Mouse (Mus musculus) cerebellum, adult 2 months (tissue): ENCODE measurements around the gene Fam222b. TPM values are rescaled to one million over a fixed set of nuclear protein-coding genes. Genes with fewer than 3 reads are reported as not detected.
A peak's percentile ranks its signal among the peaks of the same experiment; 100 is the strongest.

Source experiments
- DNase-seq, 2 experiments: peaks; one replicate each; pipeline ENCODE4 v3.0.0; 2021
- H3K27ac ChIP-seq: fragments of 200-500 bp; 2 replicates; pipeline ENCODE4 v1.5.1; 2012; ENCODE audit warnings: low read length, control low read depth, inconsistent platforms; ENCODE audit not compliant: insufficient read depth
- H3K27me3 ChIP-seq: fragments of 200-500 bp; 2 replicates; pipeline ENCODE4 v1.6.1; 2012; ENCODE audit warnings: inconsistent platforms, mild to moderate bottlenecking, low read length, moderate library complexity; ENCODE audit not compliant: control insufficient read depth, insufficient read depth
- H3K4me1 ChIP-seq: fragments of 200-500 bp; 2 replicates; pipeline ENCODE4 v1.6.1; 2011; ENCODE audit warnings: low read length; ENCODE audit not compliant: control insufficient read depth, insufficient read depth
- H3K4me3 ChIP-seq: fragments of 200-500 bp; replicated peaks from 2 replicates; pipeline ENCODE3; 2011; ENCODE audit warnings: mild to moderate bottlenecking, low read depth, low read length, control low read depth; ENCODE audit not compliant: insufficient read depth
- CTCF ChIP-seq: fragments of 200-500 bp; IDR thresholded peaks from 2 replicates; pipeline ENCODE4 v1.5.1; 2011; ENCODE audit warnings: low read depth, mild to moderate bottlenecking, control low read depth, low read length, moderate library complexity, borderline replicate concordance; ENCODE audit not compliant: insufficient read depth
- POLR2A ChIP-seq: fragments of 200-500 bp; IDR thresholded peaks from 2 replicates; pipeline ENCODE4 v1.6.1; 2011; ENCODE audit warnings: low read length, control low read depth, borderline replicate concordance; ENCODE audit not compliant: insufficient read depth
- WGBS: fragments of 180-500 bp; shearing (Covaris S2); methylation state at CpG from one replicate; pipeline ENCODE4 v1.1.7; 2018; 5-methylcytosine and 5-hydroxymethylcytosine counted together
- polyA plus RNA-seq: library from polyadenylated mRNA; depleted of rRNA; stranded (reverse); fragments of >200 nt; gene quantifications from 2 replicates; pipeline ENCODE4 v1.2.3, GENCODE M21; 2012

Fam222b gene
- polyA plus RNA-seq, 1 experiment: 23.5 TPM

GRCm38 (mm10) chr11:78159096-78159495 lies 64.6 kb downstream of the Fam222b start:
- peak; percentile 79 to 84 for DNase-seq
- TF ChIP-seq CTCF (peak; percentile 98), POLR2A (no peak)
- no peaks in the 10 kb centered on the region; the same call in 1 of the 2 replicates for H3K4me1 ChIP-seq
- no peak overlapping the region for H3K4me3 ChIP-seq
- no peaks in the 10 kb centered on the region for H3K27me3 ChIP-seq
- no peak overlapping the region for H3K27ac ChIP-seq
- WGBS: 14% methylated on average over 2 of the region's 2 CpGs

- WGBS: 61% methylated on average over 7 of the region's 7 CpGs
These were observed 65.1 kb downstream of the Fam222b start for GRCm38 (mm10) chr11:78159557-78159956.

GRCm38 (mm10) chr11:78160171-78160570 lies 65.7 kb downstream of the Fam222b start:
- Histone ChIP-seq H3K4me3 (no peak overlapping the region), H3K27ac (no peak overlapping the region), H3K27me3 (no peaks in the 10 kb centered on the region), H3K4me1 (no peaks in the 10 kb centered on the region; the same call in 1 of the 2 replicates)
- DNase-seq: no peak
- TF ChIP-seq CTCF: no peak
- TF ChIP-seq POLR2A: no peak
- 85% methylated on average over 18 of the region's 18 CpGs for WGBS

More at GRCm38 (mm10) chr11:78159557-78159956, 65.1 kb downstream of the Fam222b start:
- Histone ChIP-seq H3K4me3 (no peak overlapping the region), H3K27me3 (no peaks in the 10 kb centered on the region), H3K4me1 (no peaks in the 10 kb centered on the region; the same call in 1 of the 2 replicates), H3K27ac (no peak overlapping the region)
- DNase-seq: no peak
- TF ChIP-seq POLR2A: no peak
- TF ChIP-seq CTCF: no peak

- Histone ChIP-seq H3K4me3 (no peak overlapping the region), H3K4me1 (no peaks in the 10 kb centered on the region; the same call in 1 of the 2 replicates), H3K27me3 (no peaks in the 10 kb centered on the region), H3K27ac (no peak overlapping the region)
- DNase-seq: no peak
- TF ChIP-seq POLR2A: no peak
- TF ChIP-seq CTCF: no peak
- 79% methylated on average over 3 of the region's 3 CpGs for WGBS
These were observed 66.2 kb downstream of the Fam222b start for GRCm38 (mm10) chr11:78160675-78161074.

GRCm38 (mm10) chr11:78161169-78161568 lies 66.7 kb downstream of the Fam222b start:
- Histone ChIP-seq H3K4me3 (no peak overlapping the region), H3K27me3 (no peaks in the 10 kb centered on the region), H3K27ac (no peak overlapping the region), H3K4me1 (no peaks in the 10 kb centered on the region; the same call in 1 of the 2 replicates)
- TF ChIP-seq POLR2A: no peak
- no peak for TF ChIP-seq CTCF
- WGBS: 86% methylated on average over 14 of the region's 14 CpGs
- DNase-seq: no peak

- no peaks in the 10 kb centered on the region for H3K27me3 ChIP-seq
- no peaks in the 10 kb centered on the region; the same call in 1 of the 2 replicates for H3K4me1 ChIP-seq
- TF ChIP-seq POLR2A (no peak), CTCF (no peak)
- 3% methylated on average over 4 of the region's 4 CpGs for WGBS
- no peak overlapping the region for H3K27ac ChIP-seq
- H3K4me3 ChIP-seq: no peak overlapping the region
- DNase-seq: no peak
These were observed 67.5 kb downstream of the Fam222b start for GRCm38 (mm10) chr11:78161968-78162367.

GRCm38 (mm10) chr11:78162504-78162903 lies 68.0 kb downstream of the Fam222b start:
- no peak for TF ChIP-seq CTCF
- no peak for TF ChIP-seq POLR2A
- H3K4me1 ChIP-seq: peaks cover 1% of the 10 kb centered on the region; the same call in 1 of the 2 replicates
- H3K27me3 ChIP-seq: no peaks in the 10 kb centered on the region
- H3K4me3 ChIP-seq: no peak overlapping the region
- no peak overlapping the region for H3K27ac ChIP-seq
- DNase-seq: no peak
- 40% methylated on average over 6 of the region's 6 CpGs for WGBS

- Histone ChIP-seq H3K27ac (no peak overlapping the region), H3K27me3 (no peaks in the 10 kb centered on the region), H3K4me1 (peaks cover 3% of the 10 kb centered on the region; the same call in 1 of the 2 replicates), H3K4me3 (no peak overlapping the region)
- 92% methylated on average over 2 of the region's 2 CpGs for WGBS
- DNase-seq: no peak
- TF ChIP-seq POLR2A (no peak), CTCF (no peak)
These were observed 68.6 kb downstream of the Fam222b start for GRCm38 (mm10) chr11:78163045-78163444.
